Mouse (Mus musculus) MEL (cell line): ENCODE results near the gene Six1.

ENCODE experiments used
- CTCF ChIP-seq, 3 experiments: IDR thresholded peaks in 2 of 3; conservative IDR thresholded peaks in 1 of 3; 2 replicates each; pipeline ENCODE4 v1.5.1; 2011 to 2012; ENCODE audit warnings: low read length in 3 of 3, low read depth in 2 of 3, mild to moderate bottlenecking in 2 of 3, improper control_type of control experiment in 1 of 3, inconsistent platforms in 1 of 3, mixed read lengths in 1 of 3, moderate library complexity in 1 of 3; ENCODE audit not compliant: control insufficient read depth in 1 of 3, insufficient read depth in 1 of 3, poor library complexity in 1 of 3, severe bottlenecking in 1 of 3
- ELF1 ChIP-seq: IDR thresholded peaks from 2 replicates; pipeline ENCODE4 v1.6.1; 2014; ENCODE audit warnings: low read depth, mild to moderate bottlenecking, inconsistent platforms, low read length, improper control_type of control experiment, moderate library complexity
- EP300 ChIP-seq, 2 experiments: IDR thresholded peaks; 2 replicates each; pipeline ENCODE4 v1.6.1; 2011; ENCODE audit warnings: improper control_type of control experiment in 2 of 2, low read length in 2 of 2, low read depth in 1 of 2, mild to moderate bottlenecking in 1 of 2
- KAT2A ChIP-seq: conservative IDR thresholded peaks from 2 replicates; pipeline ENCODE4 v1.6.1; 2012; ENCODE audit warnings: low read depth, low read length, improper control_type of control experiment, inconsistent platforms
- TCF12 ChIP-seq: IDR thresholded peaks from 2 replicates; pipeline ENCODE4 v1.6.1; 2014; ENCODE audit warnings: low read depth, mild to moderate bottlenecking, inconsistent platforms, low read length, improper control_type of control experiment, moderate library complexity
- USF2 ChIP-seq, 2 experiments: IDR thresholded peaks; 2 replicates each; pipeline ENCODE4 v1.6.1; 2011 to 2012; ENCODE audit warnings: improper control_type of control experiment in 2 of 2, low read length in 2 of 2, borderline replicate concordance in 1 of 2, inconsistent platforms in 1 of 2, low read depth in 1 of 2, mild to moderate bottlenecking in 1 of 2; ENCODE audit not compliant: insufficient read depth in 1 of 2

DNA sequence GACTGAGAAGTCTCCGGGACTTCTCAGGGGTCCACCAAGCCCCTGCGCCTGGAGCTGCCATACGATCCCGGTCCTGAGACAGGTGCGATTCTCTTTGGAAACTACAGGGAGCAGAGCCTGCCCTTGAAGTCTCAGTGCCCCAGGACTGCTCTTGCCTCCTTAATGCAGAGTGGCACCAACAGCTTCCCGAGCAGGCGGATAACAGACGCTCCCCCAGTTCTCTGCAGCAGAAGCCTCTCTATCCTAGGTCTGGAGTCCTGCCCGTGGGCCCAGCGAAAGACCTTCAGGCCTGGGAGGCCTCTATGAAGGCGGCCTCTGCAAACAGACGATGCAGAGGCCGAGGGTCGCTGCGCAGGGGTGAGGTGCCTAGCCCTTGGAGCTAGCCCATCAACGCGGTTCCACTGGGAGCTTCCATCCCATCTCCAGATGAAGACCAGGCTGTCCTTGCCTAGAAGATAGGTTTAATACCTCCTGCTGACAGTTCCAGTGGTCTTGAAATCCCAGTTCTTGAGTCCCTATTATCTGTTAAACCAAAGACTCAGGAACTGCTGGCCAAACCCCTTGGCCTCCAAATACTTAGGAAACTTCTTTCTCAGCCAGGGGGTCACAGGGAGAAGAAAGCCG lies 13.6 kb downstream of the Six1 start:
- TF ChIP-seq KAT2A (no peak), USF2 (IDR thresholded peaks at IDR 0.05; ENCODE audit: borderline replicate concordance in 1 of 2, insufficient read depth in 1 of 2, low read depth in 1 of 2, low read length in 2 of 2) (no peak), EP300 (IDR thresholded peaks at IDR 0.05; ENCODE audit: low read depth in 1 of 2, low read length in 2 of 2) (no peak), ELF1 (no peak), TCF12 (no peak), CTCF (IDR thresholded peaks at IDR 0.05 in 2 of 3, conservative IDR thresholded peaks at IDR 0.05 in 1 of 3; ENCODE audit: control insufficient read depth in 1 of 3, insufficient read depth in 1 of 3, low read depth in 2 of 3, low read length in 3 of 3, poor library complexity in 1 of 3, severe bottlenecking in 1 of 3) (no peak)
